Mouse (Mus musculus): Measurements from ENCODE around the gene Vmn1r139.
"Not testable (repeated sequence)": the region's sequence is repeated elsewhere in the genome, so short reads cannot be mapped to it uniquely, and the experiment has no call there.

The Vmn1r139 gene

GRCm38 (mm10) chr7:22068757-22069156, at the start of gene Vmn1r139:
TSS of gene Vmn1r139 (plus strand) at chr7:22069057.
- DNase-seq (ENCODE audit: low spot score), result not testable (repeated sequence)

DNA sequence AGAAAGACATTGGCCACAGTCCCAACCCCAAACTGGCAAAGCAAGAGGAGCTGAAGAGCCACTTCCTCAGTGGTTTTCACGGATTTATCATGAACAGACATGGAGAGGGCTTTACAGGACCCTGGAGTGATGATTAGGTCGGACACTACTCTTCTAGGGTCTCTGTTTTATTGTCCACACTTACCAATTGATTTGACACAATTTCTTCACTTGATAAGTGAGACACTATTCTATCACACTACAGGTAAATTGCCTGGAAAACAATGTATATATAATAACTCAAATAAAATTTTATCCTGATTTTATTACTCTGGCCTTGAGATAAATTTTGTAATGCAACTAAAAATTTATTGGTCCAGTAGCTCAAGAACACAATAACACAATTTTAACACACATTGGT, 40.1 kb upstream of the Vmn1r139 start, which contains the start of gene Vmn1r138:
Vmn1r138 (minus strand) TSS at position 101 of the 400 bp plus-strand sequence.
- DNase-seq (ENCODE audit: low spot score), result not testable (repeated sequence)

GRCm38 (mm10) chr7:22056205-22056604, 12.7 kb upstream of the Vmn1r139 start, which contains the start of gene Gm6176:
TSS of gene Gm6176 (minus strand) at chr7:22056305.
- not testable (repeated sequence) for DNase-seq (ENCODE audit: low spot score)

DNA sequence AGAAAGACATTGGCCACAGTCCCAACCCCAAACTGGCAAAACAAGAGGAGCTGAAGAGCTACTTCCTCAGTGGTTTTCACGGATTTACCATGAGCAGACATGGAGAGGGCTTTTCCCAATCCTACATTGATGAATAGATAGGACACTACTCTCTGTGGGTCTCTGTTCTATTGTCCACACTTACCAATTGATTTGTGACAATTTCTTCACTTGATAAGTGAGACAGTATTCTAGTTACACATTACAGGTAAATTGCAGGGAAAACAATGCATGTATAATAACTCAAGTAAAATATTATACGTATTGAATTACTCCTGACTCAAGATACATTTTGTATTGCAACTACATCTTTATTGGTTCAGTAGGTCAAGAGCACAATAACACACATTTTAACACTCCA, 49.3 kb downstream of the Vmn1r139 start, which contains the start of gene Gm16451:
Gm16451 (minus strand) TSS at position 101 of the 400 bp plus-strand sequence.
- not testable (repeated sequence) for DNase-seq (ENCODE audit: low spot score)

DNA sequence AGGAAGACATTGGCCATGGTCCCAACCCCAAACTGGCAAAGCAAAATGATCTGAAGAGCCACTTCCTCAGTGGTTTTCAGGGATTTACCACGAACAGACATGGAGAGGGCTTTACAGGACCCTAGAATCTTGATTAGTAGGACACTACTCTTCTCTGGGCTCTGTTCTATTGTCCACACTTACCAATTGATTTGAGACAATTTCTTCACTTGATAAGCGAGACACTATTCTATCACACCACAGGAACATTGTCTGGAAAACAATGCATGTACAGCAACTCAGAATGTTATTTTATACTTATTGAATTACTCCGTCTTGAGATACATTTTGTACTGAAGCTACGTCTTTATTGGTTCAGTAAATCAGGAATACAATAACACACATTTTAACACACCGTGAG, 65.8 kb downstream of the Vmn1r139 start, which contains the start of gene Gm10666:
Gm10666 (minus strand) TSS at position 101 of the 400 bp plus-strand sequence.
- DNase-seq (ENCODE audit: low spot score), result not testable (repeated sequence)
